Mouse (Mus musculus): Measurements from ENCODE around the gene Ak2.

GRCm38 (mm10) chr4:128966751-128967150 is 25.0 kb upstream of the Ak2 start:
- TF ChIP-seq MAZ (IDR thresholded peaks at IDR 0.05; ENCODE audit: low read depth, low read length) (no peak), MAX (IDR thresholded peaks at IDR 0.05; ENCODE audit: low read length) (no peak), CTCF (IDR thresholded peaks at IDR 0.05 in 2 of 3, conservative IDR thresholded peaks at IDR 0.05 in 1 of 3; ENCODE audit: control insufficient read depth in 1 of 3, insufficient read depth in 1 of 3, low read depth in 2 of 3, low read length in 3 of 3, poor library complexity in 1 of 3, severe bottlenecking in 1 of 3) (no peak)

All from MEL (cell line).